Mouse (Mus musculus): ENCODE results near the gene Elmo1. TPM values are rescaled to one million over a fixed set of nuclear protein-coding genes. Genes with fewer than 3 reads are reported as not detected.
A peak's percentile ranks its signal among the peaks of the same experiment; 100 is the strongest.

Gene Elmo1
- polyA plus RNA-seq, 1 experiment from 2014 or later, result 17.8 TPM

DNA sequence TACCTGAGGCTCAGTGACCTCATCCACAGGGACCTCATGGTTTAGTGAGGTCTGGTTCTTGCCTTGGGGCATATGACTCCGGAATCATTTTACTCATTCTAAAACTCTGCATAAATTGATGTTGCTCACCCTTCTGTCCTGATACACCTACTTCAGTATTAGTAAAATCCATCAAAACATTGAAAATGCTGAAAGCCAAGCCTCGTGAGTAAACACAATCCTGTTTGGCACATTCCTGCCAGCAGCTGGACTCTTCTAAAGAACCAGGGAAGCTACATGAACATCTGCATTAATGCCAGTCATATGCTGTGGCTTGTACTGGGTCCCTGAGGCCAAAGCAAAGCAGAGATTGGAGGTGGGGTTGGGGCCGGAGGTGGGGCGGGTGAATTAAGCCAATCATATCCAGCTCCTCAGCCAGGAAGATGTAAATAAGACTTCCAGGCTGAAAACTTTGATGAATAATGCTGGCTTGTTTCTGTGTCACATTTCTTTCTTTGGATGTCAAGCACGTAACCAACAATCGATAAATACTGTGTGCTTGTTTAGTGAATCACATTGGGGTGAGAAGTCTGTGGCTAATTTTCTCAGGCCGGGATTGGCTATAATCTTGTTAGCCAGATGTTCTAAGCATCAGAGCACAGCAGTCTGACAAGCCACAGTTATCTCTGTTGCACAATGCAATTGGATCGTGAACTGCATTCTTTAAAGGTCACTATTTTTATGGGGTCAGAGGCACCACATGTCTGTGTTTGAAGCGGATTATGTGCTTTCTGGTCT is 24.9 kb downstream of the Elmo1 start:
- ATAC-seq (ENCODE audit: low FRiP score), result no peak
- Histone ChIP-seq H3K27ac (no peak overlapping the region), H3K27me3 (peaks cover 68% of the 10 kb centered on the region), H3K36me3 (replicated peaks) (no peaks in the 10 kb centered on the region), H3K9me3 (no peaks in the 10 kb centered on the region), H3K4me1 (peaks cover 16% of the 10 kb centered on the region), H3K9ac (no peak overlapping the region), H3K4me2 (no peak overlapping the region), H3K4me3 (replicated peaks) (no peak overlapping the region)
- 53% methylated on average over 9 of the region's 9 CpGs for WGBS

DNA sequence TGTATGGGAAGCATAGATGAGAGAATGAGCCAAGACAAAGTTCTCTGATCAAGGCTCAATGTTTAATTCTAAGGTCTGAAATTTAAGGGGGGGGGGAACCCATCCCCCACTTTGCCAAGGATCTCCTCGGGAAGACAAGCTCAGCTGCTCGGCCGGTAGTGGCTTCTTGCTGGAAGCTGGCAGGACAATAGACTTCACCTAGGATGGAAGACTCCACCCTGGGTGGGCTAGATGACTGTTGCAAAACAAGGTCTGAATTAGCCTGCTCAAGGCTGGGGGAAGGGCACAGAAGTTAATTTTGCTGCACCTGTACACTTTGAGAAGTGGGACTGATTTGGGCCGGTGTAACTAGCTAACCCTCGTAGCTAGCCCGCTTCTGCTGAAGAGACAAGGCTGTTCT is 25.6 kb downstream of the Elmo1 start:
- no peaks in the 10 kb centered on the region for H3K9me3 ChIP-seq
- peaks cover 16% of the 10 kb centered on the region for H3K4me1 ChIP-seq
- no peak overlapping the region for H3K4me3 ChIP-seq (replicated peaks)
- no peak overlapping the region for H3K9ac ChIP-seq
- no peak overlapping the region for H3K27ac ChIP-seq
- no peak overlapping the region for H3K4me2 ChIP-seq
- peaks cover 68% of the 10 kb centered on the region for H3K27me3 ChIP-seq
- WGBS, result 43% methylated on average over 6 of the region's 6 CpGs
- H3K36me3 ChIP-seq (replicated peaks), result no peaks in the 10 kb centered on the region
- no peak for ATAC-seq (ENCODE audit: low FRiP score)

- Histone ChIP-seq H3K4me3 (replicated peaks) (no peak overlapping the region), H3K4me1 (peaks cover 16% of the 10 kb centered on the region), H3K27me3 (peaks cover 69% of the 10 kb centered on the region), H3K4me2 (no peak overlapping the region), H3K9ac (no peak overlapping the region), H3K27ac (no peak overlapping the region), H3K9me3 (no peaks in the 10 kb centered on the region), H3K36me3 (replicated peaks) (no peaks in the 10 kb centered on the region)
- peak; percentile 89 for ATAC-seq (ENCODE audit: low FRiP score)
- 23% methylated on average over 1 of the region's 1 CpGs for WGBS
These were observed 26.6 kb downstream of the Elmo1 start for GRCm38 (mm10) chr13:20116868-20117510.

- Histone ChIP-seq H3K9me3 (no peaks in the 10 kb centered on the region), H3K27me3 (peaks cover 64% of the 10 kb centered on the region), H3K36me3 (replicated peaks) (no peaks in the 10 kb centered on the region), H3K4me2 (no peak overlapping the region), H3K9ac (no peak overlapping the region), H3K27ac (no peak overlapping the region), H3K4me3 (replicated peaks) (no peak overlapping the region), H3K4me1 (peaks cover 16% of the 10 kb centered on the region)
- WGBS, result 53% methylated on average over 1 of the region's 1 CpGs
- peak; percentile 37; the same call in 1 of the 2 replicates for ATAC-seq (ENCODE audit: low FRiP score)
These were observed 27.3 kb downstream of the Elmo1 start for GRCm38 (mm10) chr13:20117691-20118090.

DNA sequence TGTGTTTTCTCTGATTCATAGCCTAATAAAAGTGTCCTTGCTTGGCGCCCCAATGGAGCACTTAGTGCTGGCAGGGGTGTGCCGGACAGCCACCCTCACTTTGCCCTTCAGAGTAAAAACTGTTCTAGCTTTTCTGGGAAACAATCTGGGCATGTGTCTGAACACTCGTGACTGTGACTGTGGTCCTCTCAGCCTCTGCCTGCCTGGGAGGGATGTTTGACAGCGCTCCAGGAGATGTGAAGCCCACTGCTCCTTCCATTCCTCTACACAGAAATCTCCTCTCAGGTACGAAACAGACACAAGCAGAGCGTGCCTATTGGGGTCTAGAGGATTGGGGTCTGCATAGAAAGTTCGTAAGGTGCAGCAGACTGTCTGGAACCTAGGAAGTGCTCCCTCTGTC is 28.5 kb downstream of the Elmo1 start:
- 84% methylated on average over 7 of the region's 7 CpGs for WGBS
- Histone ChIP-seq H3K27me3 (peaks cover 64% of the 10 kb centered on the region), H3K36me3 (replicated peaks) (no peaks in the 10 kb centered on the region), H3K4me2 (no peak overlapping the region), H3K9me3 (no peaks in the 10 kb centered on the region), H3K9ac (no peak overlapping the region), H3K4me1 (peaks cover 16% of the 10 kb centered on the region), H3K27ac (no peak overlapping the region), H3K4me3 (replicated peaks) (no peak overlapping the region)
- no peak for ATAC-seq (ENCODE audit: low FRiP score)

- H3K4me2 ChIP-seq, result no peak overlapping the region
- no peak for ATAC-seq (ENCODE audit: low FRiP score)
- 81% methylated on average over 5 of the region's 5 CpGs for WGBS
These were observed 30.3 kb downstream of the Elmo1 start for GRCm38 (mm10) chr13:20120723-20121122.

GRCm38 (mm10) chr13:20121385-20122043 is 31.1 kb downstream of the Elmo1 start:
- H3K9ac ChIP-seq, result no peak overlapping the region
- no peaks in the 10 kb centered on the region for H3K36me3 ChIP-seq (replicated peaks)
- no peak for ATAC-seq (ENCODE audit: low FRiP score)
- peaks cover 62% of the 10 kb centered on the region for H3K27me3 ChIP-seq
- no peak overlapping the region for H3K27ac ChIP-seq
- H3K4me3 ChIP-seq (replicated peaks), result no peak overlapping the region
- WGBS, result 88% methylated on average over 8 of the region's 8 CpGs
- peaks cover 4% of the 10 kb centered on the region for H3K4me1 ChIP-seq
- H3K9me3 ChIP-seq, result no peaks in the 10 kb centered on the region
- H3K4me2 ChIP-seq, result no peak overlapping the region

More at GRCm38 (mm10) chr13:20120723-20121122, 30.3 kb downstream of the Elmo1 start:
- Histone ChIP-seq H3K4me1 (peaks cover 12% of the 10 kb centered on the region), H3K9ac (no peak overlapping the region), H3K27ac (no peak overlapping the region), H3K27me3 (peaks cover 63% of the 10 kb centered on the region), H3K9me3 (no peaks in the 10 kb centered on the region), H3K4me3 (replicated peaks) (no peak overlapping the region), H3K36me3 (replicated peaks) (no peaks in the 10 kb centered on the region)

DNA sequence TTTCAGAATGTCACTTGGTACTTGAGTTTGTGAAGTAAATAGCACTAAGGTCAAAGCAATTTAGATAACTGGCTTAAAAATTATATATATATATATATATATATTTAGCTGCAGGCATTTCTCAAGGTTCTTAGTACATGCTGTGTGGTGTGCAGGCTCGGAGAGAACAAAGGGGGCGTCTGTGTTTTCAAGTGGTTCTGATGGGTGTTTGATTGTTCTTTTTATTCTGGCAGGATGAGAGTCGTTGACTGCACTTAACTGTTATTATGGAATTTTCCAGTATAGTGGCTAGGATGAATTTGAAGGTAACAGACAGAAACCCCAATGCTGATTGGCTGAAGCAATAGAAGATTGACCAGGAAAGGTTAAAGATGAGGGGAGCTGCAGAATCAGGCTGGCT is 33.6 kb downstream of the Elmo1 start:
- no peak overlapping the region for H3K4me3 ChIP-seq (replicated peaks)
- peaks cover 59% of the 10 kb centered on the region for H3K27me3 ChIP-seq
- no peak overlapping the region for H3K9ac ChIP-seq
- no peaks in the 10 kb centered on the region for H3K36me3 ChIP-seq (replicated peaks)
- no peaks in the 10 kb centered on the region for H3K4me1 ChIP-seq
- no peak overlapping the region for H3K4me2 ChIP-seq
- no peaks in the 10 kb centered on the region for H3K9me3 ChIP-seq
- H3K27ac ChIP-seq, result no peak overlapping the region
- no peak for ATAC-seq (ENCODE audit: low FRiP score)
- WGBS, result 39% methylated on average over 3 of the region's 3 CpGs

DNA sequence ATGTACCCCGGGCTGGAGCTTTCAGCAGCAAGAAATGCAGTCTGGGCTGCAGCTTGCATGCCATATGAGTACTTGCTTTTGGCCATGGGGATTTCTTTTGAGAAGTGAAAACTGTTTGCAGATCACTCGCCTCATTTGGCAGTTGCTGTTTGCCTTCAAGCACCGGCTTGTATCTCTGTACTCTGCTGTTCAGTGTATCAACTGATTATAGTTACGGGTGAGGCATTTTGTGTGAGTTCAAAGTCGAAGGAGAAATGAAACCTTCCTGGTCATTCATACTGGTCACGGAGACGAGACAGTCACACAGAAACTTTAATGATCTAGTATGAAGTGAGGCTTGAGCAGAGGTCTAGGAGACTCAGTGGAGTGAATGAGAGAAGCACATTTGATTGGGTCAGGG is 34.6 kb downstream of the Elmo1 start:
- Histone ChIP-seq H3K27me3 (peaks cover 50% of the 10 kb centered on the region), H3K9me3 (no peaks in the 10 kb centered on the region), H3K4me2 (no peak overlapping the region), H3K4me3 (replicated peaks) (no peak overlapping the region), H3K4me1 (no peaks in the 10 kb centered on the region), H3K9ac (no peak overlapping the region), H3K36me3 (replicated peaks) (no peaks in the 10 kb centered on the region), H3K27ac (no peak overlapping the region)
- no peak for ATAC-seq (ENCODE audit: low FRiP score)
- 80% methylated on average over 7 of the region's 7 CpGs for WGBS

DNA sequence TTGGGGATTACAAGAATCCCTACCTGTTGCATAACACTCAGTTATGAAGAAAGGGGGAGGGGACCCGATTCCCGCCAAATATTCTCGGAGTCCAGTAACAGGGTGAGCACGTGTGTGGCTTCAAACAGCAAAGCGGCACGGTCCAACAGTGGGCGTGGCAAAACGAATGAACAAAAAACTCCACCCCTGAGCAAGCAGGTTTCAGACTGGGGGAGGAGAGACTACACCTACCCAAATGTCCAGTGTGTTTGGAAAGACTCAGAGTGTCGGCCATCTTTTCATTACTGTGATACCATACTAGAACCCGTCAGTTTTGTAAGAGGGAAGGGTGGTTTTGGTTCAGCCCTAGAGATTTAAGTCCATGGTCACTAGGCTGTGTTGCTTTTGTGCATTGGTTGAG is 35.4 kb downstream of the Elmo1 start:
- Histone ChIP-seq H3K36me3 (replicated peaks) (no peaks in the 10 kb centered on the region), H3K4me2 (no peak overlapping the region), H3K4me3 (replicated peaks) (no peak overlapping the region), H3K27me3 (peaks cover 41% of the 10 kb centered on the region), H3K27ac (no peak overlapping the region), H3K9me3 (no peaks in the 10 kb centered on the region), H3K4me1 (no peaks in the 10 kb centered on the region), H3K9ac (no peak overlapping the region)
- WGBS, result 91% methylated on average over 10 of the region's 10 CpGs
- no peak for ATAC-seq (ENCODE audit: low FRiP score)

DNA sequence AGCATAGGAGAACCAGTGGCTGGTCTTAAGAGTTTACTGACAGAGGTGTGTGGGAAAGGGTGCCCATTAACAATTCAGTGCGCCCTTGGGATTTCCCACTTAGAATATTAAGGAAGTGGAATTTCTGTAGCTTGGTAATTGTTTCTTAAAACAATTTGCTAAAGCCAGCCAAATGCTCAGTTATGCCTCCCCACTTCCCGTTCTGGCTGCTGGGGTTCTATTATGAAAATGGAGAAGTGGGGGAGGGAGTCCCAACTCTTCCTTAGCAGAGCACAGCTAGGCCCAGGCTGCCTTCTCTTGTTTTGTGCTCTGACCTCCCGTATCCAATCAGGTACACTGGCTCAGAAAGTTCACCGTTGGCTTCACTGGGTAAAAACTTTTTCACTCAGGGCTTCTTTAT is 37.2 kb downstream of the Elmo1 start:
- no peak overlapping the region for H3K4me2 ChIP-seq
- H3K9ac ChIP-seq, result no peak overlapping the region
- H3K4me3 ChIP-seq (replicated peaks), result no peak overlapping the region
- WGBS, result 65% methylated on average over 4 of the region's 4 CpGs
- no peaks in the 10 kb centered on the region for H3K36me3 ChIP-seq (replicated peaks)
- no peak for ATAC-seq (ENCODE audit: low FRiP score)
- H3K4me1 ChIP-seq, result no peaks in the 10 kb centered on the region
- no peaks in the 10 kb centered on the region for H3K9me3 ChIP-seq
- H3K27ac ChIP-seq, result no peak overlapping the region
- H3K27me3 ChIP-seq, result peaks cover 31% of the 10 kb centered on the region

DNA sequence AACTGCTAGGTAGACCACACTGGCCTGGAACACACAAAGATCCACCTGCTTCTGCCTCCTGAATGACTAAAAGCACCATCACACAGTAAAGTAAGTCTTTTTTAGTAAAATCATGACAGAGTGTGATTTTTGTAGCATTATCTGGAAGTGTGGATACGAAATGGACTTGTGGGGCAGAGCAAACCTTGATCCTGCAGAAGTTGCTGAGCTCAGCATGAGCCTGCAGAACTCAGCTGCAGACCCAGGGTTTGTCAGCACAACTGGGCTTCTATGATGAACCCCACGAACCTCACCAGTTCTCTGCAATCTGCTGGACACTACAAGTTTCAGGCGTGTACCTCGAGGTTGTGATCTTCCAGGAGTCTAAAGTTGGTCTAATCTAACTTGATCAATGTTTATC is 37.7 kb downstream of the Elmo1 start:
- WGBS, result 94% methylated on average over 4 of the region's 4 CpGs
- ATAC-seq (ENCODE audit: low FRiP score), result no peak

More for the DNA sequence above, 37.7 kb downstream of the Elmo1 start:
- H3K27me3 ChIP-seq, result peaks cover 28% of the 10 kb centered on the region
- H3K4me3 ChIP-seq (replicated peaks), result no peak overlapping the region
- H3K4me2 ChIP-seq, result no peak overlapping the region
- no peaks in the 10 kb centered on the region for H3K36me3 ChIP-seq (replicated peaks)
- no peak overlapping the region for H3K9ac ChIP-seq
- H3K27ac ChIP-seq, result no peak overlapping the region
- H3K4me1 ChIP-seq, result no peaks in the 10 kb centered on the region
- no peaks in the 10 kb centered on the region for H3K9me3 ChIP-seq

All from forebrain, embryonic 12.5 days (tissue).